Mouse (Mus musculus) stomach, embryonic 16.5 days (tissue): Measurements from ENCODE around the gene Mib2. TPM values are rescaled to one million over a fixed set of nuclear protein-coding genes. Genes with fewer than 3 reads are reported as not detected.

Source experiments
- ATAC-seq: fragments of 200-750 bp; cut with Nextera tagmentation; 2 replicates; pipeline ENCODE4 v1.8.0; 2017; ENCODE audit warnings: moderate number of reproducible peaks, moderate TSS enrichment; ENCODE audit not compliant: insufficient read depth, low FRiP score
- H3K27ac ChIP-seq: fragments of 300-500 bp; sonication (generic); 2 replicates; pipeline ENCODE4 v1.5.1; 2014; ENCODE audit warnings: low read length
- H3K27me3 ChIP-seq: fragments of 300-500 bp; sonication (generic); 2 replicates; pipeline ENCODE4 v1.6.1; 2014; ENCODE audit warnings: low read length, control low read depth, mixed read lengths; ENCODE audit not compliant: control insufficient read depth, insufficient read depth
- H3K36me3 ChIP-seq: fragments of 300-500 bp; sonication (generic); 2 replicates; pipeline ENCODE4 v1.6.1; 2014; ENCODE audit warnings: low read length; ENCODE audit not compliant: control insufficient read depth, insufficient read depth
- H3K4me1 ChIP-seq: fragments of 300-500 bp; sonication (generic); 2 replicates; pipeline ENCODE4 v1.6.1; 2014; ENCODE audit warnings: low read length, control low read depth, mixed read lengths; ENCODE audit not compliant: control insufficient read depth, insufficient read depth
- H3K4me2 ChIP-seq: fragments of 300-500 bp; sonication (generic); 2 replicates; pipeline ENCODE4 v1.6.1; 2014; ENCODE audit warnings: low read depth, low read length, mixed read lengths
- H3K4me3 ChIP-seq: fragments of 300-500 bp; sonication (generic); replicated peaks from 2 replicates; pipeline ENCODE4 v1.5.1; 2014; ENCODE audit warnings: mild to moderate bottlenecking, low read length
- H3K9ac ChIP-seq: fragments of 300-500 bp; sonication (generic); 2 replicates; pipeline ENCODE4 v1.6.1; 2014; ENCODE audit warnings: low read length
- H3K9me3 ChIP-seq: fragments of 300-500 bp; sonication (generic); replicated peaks from 2 replicates; pipeline ENCODE4 v1.6.1; 2016; ENCODE audit warnings: low read length, control low read depth; ENCODE audit not compliant: control insufficient read depth
- WGBS: fragments of 180-500 bp; shearing (Covaris S2); extraction: QIAGEN DNeasy Blood & Tissue Kit; methylation state at CpG from one replicate; pipeline ENCODE4 v1.1.7; 2014; 5-methylcytosine and 5-hydroxymethylcytosine counted together
- polyA plus RNA-seq: library from polyadenylated mRNA; unstranded; fragments of >200 nt; fragmentation: Nextera tagmentation; extraction: Ambion mirVana; gene quantifications from 2 replicates; pipeline ENCODE4 v1.2.1, GENCODE M21; 2015

The Mib2 gene
- polyA plus RNA-seq, 1 experiment from 2014 or later = 23.3 TPM

DNA sequence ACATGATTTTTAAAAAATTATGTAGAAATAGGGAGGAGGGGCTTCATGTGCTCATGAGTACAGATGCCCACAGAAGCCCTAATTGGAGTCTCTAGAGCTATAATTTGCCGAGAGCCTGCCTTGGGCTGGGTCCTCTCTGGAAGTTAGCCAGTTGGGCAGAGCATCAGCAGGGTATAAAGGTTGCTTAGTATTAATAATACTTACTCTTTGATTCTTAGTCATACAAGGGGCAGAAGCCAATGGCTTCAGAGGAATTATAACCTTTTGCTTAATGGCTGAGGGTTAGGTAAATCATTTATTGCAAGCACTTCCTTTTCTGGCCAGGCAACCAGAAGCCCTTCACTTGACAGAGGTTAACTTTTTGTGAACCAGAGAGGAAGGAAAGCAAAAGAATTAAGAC lies 25.5 kb downstream of the Mib2 start:
- Histone ChIP-seq H3K4me2 (no peak overlapping the region), H3K4me1 (no peaks in the 10 kb centered on the region), H3K4me3 (no peak overlapping the region), H3K27me3 (no peaks in the 10 kb centered on the region), H3K36me3 (peaks cover 29% of the 10 kb centered on the region), H3K27ac (no peak overlapping the region), H3K9ac (no peak overlapping the region), H3K9me3 (no peaks in the 10 kb centered on the region)
- ATAC-seq = no peak
- WGBS = 76% methylated on average over 1 of the region's 1 CpGs

DNA sequence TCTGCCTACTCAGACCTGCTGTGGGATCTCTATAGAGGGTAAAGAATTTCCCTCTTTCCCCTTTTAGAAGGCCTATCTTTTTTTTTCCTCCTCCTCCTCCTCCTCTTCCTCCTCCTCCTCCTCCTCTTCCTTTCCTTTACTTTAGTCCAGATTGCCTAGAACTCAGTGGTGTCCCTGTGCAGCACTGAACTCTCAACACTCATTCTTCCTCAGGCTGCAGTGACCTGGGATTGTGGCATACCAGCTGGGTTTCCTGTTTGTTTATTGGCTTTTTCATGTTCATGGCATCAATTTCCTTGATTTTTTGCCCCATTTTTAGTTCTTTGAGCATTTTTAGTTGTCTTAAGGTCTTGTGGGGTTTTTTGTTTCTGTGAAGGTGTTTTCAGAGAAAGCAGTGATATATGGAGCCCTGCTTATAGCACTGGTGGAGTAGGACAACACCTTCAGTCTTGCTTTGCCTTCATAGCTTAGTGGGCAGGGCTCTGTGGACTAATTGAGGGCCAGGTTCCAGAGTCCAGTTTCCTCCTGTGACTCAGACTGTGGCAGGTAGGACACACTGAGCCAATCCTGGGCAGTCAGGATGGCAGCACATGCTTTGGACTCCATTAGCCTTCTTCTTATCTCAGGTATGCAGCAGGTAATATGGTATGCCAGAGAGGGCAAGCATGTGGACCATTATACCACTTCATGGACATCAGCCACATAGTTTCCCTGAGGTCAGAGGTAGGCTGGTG lies 33.1 kb downstream of the Mib2 start:
- Histone ChIP-seq H3K36me3 (peaks cover 20% of the 10 kb centered on the region), H3K27ac (no peak overlapping the region), H3K4me3 (no peak overlapping the region), H3K4me2 (no peak overlapping the region), H3K9ac (no peak overlapping the region), H3K27me3 (no peaks in the 10 kb centered on the region), H3K9me3 (no peaks in the 10 kb centered on the region), H3K4me1 (no peaks in the 10 kb centered on the region)
- peak; percentile 82 for ATAC-seq

DNA sequence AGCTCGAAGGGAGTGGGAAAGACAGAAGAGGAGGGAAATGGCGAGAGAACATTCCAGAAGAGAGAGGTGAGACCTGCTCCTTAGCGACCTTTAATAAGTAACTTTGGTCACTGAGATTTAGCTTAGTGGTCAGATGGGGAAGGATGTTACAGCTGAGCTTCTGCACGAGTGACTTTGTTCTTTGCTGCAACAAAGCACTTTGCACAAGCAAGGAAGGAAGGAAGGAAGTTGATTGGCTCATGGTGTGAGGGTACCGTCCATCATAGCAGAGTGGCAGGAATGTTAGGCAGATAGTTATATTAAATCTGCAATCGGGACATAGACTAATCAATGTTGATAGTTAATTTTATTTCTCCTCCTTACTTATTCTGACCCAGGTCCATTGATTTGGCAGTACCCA lies 38.7 kb downstream of the Mib2 start:
- Histone ChIP-seq H3K27me3 (no peaks in the 10 kb centered on the region), H3K9ac (no peak overlapping the region), H3K4me3 (no peak overlapping the region), H3K36me3 (peaks cover 23% of the 10 kb centered on the region), H3K4me2 (no peak overlapping the region), H3K9me3 (no peaks in the 10 kb centered on the region), H3K27ac (no peak overlapping the region), H3K4me1 (0 out of 2 replicates have a peak, but pooled peaks cover 2% of the 10 kb centered on the region)
- 84% methylated on average over 6 of the region's 6 CpGs for WGBS
- ATAC-seq = no peak

DNA sequence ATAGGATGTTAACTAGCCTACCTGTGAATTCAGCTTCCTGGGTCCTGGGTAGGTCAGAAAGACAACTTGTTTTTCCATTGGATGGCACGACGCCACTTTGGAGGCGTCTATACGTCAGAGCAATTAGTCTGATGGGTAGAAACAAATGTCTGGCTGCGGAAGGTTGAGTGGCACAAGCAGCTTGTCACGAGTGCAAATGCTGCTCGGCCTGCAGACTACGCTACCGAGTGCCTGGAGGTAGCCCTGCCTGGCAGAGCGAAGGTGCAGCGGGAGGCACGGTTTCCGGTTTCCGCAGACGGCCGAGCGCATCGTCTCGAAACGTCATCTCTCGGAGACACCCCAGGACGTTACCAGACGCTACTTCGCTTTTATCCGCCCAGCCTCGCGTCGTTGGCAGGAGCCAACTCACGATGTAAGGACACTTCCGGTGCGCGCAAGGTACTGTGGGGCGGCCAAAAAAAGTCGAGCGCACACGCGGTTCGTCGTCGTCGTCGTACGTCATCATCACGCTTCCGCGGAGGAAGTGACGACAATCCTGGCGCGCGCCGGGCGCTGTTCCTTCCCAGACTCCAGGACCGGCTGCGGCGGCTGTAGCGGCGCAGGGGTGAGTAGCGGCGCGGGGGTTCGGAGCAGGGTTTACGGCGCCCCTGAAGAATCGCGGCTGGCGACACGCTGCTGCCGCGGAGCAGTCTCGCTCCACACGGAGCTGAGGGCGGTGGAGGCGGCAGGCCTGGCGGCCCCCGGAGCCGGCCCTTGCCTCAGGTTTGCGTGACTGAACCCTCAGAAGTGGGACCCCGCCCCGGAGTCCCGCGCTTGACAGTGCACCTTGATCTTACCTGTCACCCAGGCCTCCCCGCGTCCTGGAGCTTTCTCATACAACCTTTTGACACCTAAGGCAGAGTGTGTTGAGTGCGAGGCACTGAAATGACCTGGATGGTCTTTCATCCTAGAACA lies 44.4 kb downstream of the Mib2 start, which contains the start of gene Cdk11b:
Cdk11b (plus strand) TSS at position 517 of the 954 bp plus-strand sequence.
- Histone ChIP-seq H3K4me3 (peak within 1 kb of the TSS; percentile 92), H3K27ac (peak within 1 kb of the TSS; percentile 94), H3K4me2 (peak within 1 kb of the TSS; percentile 89), H3K9me3 (no peaks in the 10 kb centered on the region), H3K9ac (peak within 1 kb of the TSS; percentile 88), H3K27me3 (no peaks in the 10 kb centered on the region), H3K36me3 (peaks cover 13% of the 10 kb centered on the region; the same call in 1 of the 2 replicates), H3K4me1 (0 out of 2 replicates have a peak, but pooled peaks cover 3% of the 10 kb centered on the region)
- WGBS = under 1% methylated on average over 84 of the region's 84 CpGs
- peak; percentile 100 for ATAC-seq

DNA sequence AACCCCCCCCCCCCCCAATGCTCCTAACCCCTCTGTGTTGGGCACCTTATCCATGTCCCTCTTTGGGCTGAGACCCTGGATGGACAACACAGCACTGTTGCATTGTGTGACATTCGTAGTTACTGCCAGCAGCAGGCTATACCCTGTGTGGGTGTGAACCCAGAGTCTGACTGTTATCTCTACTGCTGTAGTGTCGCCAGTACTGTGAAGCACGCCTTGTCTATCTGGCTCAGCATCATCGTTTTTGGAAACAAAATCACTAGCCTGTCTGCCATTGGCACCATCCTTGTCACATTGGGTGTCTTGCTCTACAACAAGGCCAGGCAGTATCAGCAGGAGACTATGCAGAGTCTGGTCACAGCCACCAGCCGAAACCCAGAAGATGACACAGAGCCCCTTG lies 50.7 kb downstream of the Mib2 start:
- Histone ChIP-seq H3K27ac (no peak overlapping the region), H3K4me1 (no peaks in the 10 kb centered on the region), H3K4me2 (no peak overlapping the region), H3K4me3 (no peak overlapping the region), H3K9ac (no peak overlapping the region), H3K27me3 (no peaks in the 10 kb centered on the region), H3K9me3 (no peaks in the 10 kb centered on the region), H3K36me3 (peaks cover 10% of the 10 kb centered on the region)
- 85% methylated on average over 5 of the region's 5 CpGs for WGBS
- no peak for ATAC-seq

DNA sequence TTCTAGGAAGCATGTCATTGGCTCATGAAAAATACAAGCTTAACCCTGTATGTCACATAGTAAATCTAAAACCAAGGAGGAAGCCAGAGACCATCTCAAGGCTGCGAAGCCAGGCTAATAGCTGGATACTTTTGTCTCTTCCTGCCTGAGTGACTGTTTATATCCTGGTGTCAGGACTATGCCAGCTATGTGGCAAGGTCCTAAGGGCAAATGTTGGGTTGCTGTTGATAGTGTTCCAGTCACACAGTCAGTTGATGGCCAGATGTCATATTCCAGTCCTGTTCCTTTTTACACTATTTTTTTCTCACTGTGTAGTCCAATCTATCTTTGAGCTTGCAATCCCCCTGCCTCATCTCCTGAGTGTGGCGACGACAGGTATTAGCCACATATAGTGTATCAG lies 55.7 kb downstream of the Mib2 start:
- Histone ChIP-seq H3K4me1 (no peaks in the 10 kb centered on the region), H3K4me2 (no peak overlapping the region), H3K9me3 (no peaks in the 10 kb centered on the region), H3K36me3 (peaks cover 18% of the 10 kb centered on the region), H3K4me3 (no peak overlapping the region), H3K27me3 (no peaks in the 10 kb centered on the region), H3K27ac (no peak overlapping the region), H3K9ac (no peak overlapping the region)
- WGBS = 97% methylated on average over 3 of the region's 3 CpGs
- ATAC-seq = no peak

DNA sequence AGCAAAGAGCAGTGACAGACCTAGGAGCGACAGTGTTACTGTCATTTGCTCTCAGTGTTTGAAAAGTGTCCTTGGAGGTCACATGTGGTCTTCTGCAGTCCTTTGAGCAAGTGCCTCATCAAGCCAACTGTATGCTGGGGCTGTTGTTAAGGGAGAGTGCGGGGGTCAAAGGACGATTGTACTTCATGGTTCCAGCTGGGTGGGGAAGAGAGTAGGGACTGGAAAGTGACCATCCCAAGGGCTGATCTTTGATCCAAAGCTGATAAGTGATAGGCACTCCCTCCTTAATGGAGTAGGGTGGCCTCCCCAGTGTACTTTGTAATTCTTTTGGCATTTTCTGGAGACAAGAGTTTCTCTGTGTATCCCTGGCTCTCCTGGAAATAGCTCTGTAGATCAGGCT lies 57.1 kb downstream of the Mib2 start:
- Histone ChIP-seq H3K4me3 (no peak overlapping the region), H3K9me3 (no peaks in the 10 kb centered on the region), H3K4me1 (no peaks in the 10 kb centered on the region), H3K27me3 (no peaks in the 10 kb centered on the region), H3K4me2 (no peak overlapping the region), H3K27ac (no peak overlapping the region), H3K36me3 (peaks cover 13% of the 10 kb centered on the region; the same call in 1 of the 2 replicates), H3K9ac (no peak overlapping the region)
- WGBS = 91% methylated on average over 3 of the region's 3 CpGs
- ATAC-seq = no peak

DNA sequence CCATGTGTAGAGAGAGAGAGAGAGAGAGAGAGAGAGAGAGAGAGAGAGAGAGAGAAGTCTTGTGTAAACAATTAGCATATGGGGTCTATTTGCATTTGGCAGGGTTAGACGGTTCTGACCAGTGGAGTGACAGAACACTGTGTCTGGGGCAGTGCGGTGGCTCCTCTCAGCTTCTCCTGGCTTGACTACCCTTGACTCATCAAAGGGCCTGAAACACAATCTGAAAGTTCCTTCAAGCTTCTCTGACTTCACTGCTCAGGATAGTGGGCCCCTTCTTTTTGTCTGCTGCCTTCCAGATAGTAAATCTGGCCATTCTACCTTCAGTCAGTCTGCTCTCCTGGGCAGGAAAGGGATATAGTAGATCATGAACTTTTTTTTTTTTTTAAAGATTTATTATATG lies 62.2 kb downstream of the Mib2 start:
- H3K4me3 ChIP-seq = no peak overlapping the region
- no peak overlapping the region for H3K9ac ChIP-seq
- no peak overlapping the region for H3K27ac ChIP-seq
- H3K36me3 ChIP-seq = peaks cover 5% of the 10 kb centered on the region; the same call in 1 of the 2 replicates
- H3K4me1 ChIP-seq = peaks cover 6% of the 10 kb centered on the region
- no peak overlapping the region for H3K4me2 ChIP-seq
- WGBS = 61% methylated on average over 2 of the region's 2 CpGs
- H3K27me3 ChIP-seq = no peaks in the 10 kb centered on the region
- no peaks in the 10 kb centered on the region for H3K9me3 ChIP-seq
- no peak for ATAC-seq

DNA sequence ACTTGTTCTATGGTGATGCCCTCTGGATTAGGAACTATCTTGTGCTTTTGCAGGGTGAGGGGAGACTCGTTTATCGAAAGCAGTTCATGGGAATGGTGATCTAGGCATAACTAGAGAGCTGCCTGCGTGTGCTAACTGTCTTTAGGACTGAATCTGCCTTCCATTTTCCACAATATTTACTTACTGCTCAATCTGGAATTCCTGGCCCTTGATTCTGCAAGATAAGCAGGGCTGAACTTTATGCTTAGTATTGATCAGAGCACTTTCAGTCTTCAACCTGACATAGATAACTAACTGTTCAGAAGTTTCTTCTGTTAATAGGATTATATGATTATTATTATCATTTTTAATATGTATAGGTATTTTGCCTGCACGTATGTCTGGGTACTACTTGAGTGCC lies 63.9 kb downstream of the Mib2 start:
- no peaks in the 10 kb centered on the region for H3K9me3 ChIP-seq
- H3K4me3 ChIP-seq = no peak overlapping the region
- peaks cover 2% of the 10 kb centered on the region; the same call in 1 of the 2 replicates for H3K36me3 ChIP-seq
- 74% methylated on average over 4 of the region's 4 CpGs for WGBS
- no peak overlapping the region for H3K4me2 ChIP-seq
- H3K27ac ChIP-seq = no peak overlapping the region
- no peak overlapping the region for H3K9ac ChIP-seq
- ATAC-seq = no peak
- peaks cover 6% of the 10 kb centered on the region for H3K4me1 ChIP-seq
- H3K27me3 ChIP-seq = no peaks in the 10 kb centered on the region
